Mouse (Mus musculus): ENCODE data around the gene Duoxa1.
"Not testable (repeated sequence)": the region's sequence is repeated elsewhere in the genome, so short reads cannot be mapped to it uniquely, and the experiment has no call there.

- not testable (repeated sequence) for TF ChIP-seq POLR2A (IDR thresholded peaks at IDR 0.05; ENCODE audit: control insufficient read depth in 1 of 2, insufficient read depth in 1 of 2, low read depth in 1 of 2, low read length in 2 of 2, poor library complexity in 1 of 2); CTCF (IDR thresholded peaks at IDR 0.05 in 2 of 3, conservative IDR thresholded peaks at IDR 0.05 in 1 of 3; ENCODE audit: control insufficient read depth in 1 of 3, insufficient read depth in 1 of 3, low read depth in 2 of 3, low read length in 3 of 3, poor library complexity in 1 of 3, severe bottlenecking in 1 of 3); MAFK (IDR thresholded peaks at IDR 0.05; ENCODE audit: borderline replicate concordance, low read depth, low read length); ZNF384 (IDR thresholded peaks at IDR 0.05; ENCODE audit: low read depth, low read length)
These were observed 16.8 kb upstream of the Duoxa1 start for GRCm38 (mm10) chr2:122330317-122330716.

All from MEL (cell line).